ENCODE assay signal across 11 mouse cellular contexts in the genomic region with DNA sequence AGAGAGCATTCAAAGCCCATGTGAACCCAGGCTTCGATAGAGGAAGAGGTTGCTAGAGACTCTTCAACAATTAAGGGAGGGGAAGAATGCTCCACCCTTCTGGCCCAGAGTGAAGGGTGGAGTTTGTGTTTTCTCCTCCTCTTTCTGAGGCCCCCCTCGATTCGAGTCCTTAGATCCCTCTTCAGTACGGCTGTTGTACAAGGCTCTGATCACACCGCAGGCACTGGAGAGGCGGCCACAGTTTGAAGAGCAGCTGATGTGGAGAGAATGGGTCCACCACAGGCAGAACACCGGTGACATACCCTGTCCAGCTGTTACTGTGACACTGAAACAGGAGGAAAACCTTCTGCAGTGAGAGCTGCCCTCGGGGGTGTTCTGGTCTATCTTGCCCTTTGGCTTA.
"Had no signal": no experiment of that assay in that cellular context is flagged by ENCODE, and none has a peak within 500 bp of the region (broad histone marks: within the 10 kb centered on the region; RNA-seq: fewer than 3 reads in every experiment).

No protein-coding gene starts in this region.

- H3K27ac ChIP-seq: intestine, embryonic 15.5 days; liver, embryonic 13.5 days; midbrain, embryonic 13.5 days; stomach, embryonic 15.5 days had no signal

- DNase-seq: kidney, adult 18-20 months; kidney, postnatal 10 days; kidney, postnatal 4 days; liver; liver, embryonic 13.5 days; liver, postnatal 0 days; right cerebral cortex, postnatal 14 days had no signal

- H3K4me2 ChIP-seq: intestine, embryonic 15.5 days; liver, embryonic 13.5 days; midbrain, embryonic 13.5 days; stomach, embryonic 15.5 days had no signal

- H3K9ac ChIP-seq: intestine, embryonic 15.5 days; liver, embryonic 13.5 days; liver, postnatal 0 days; midbrain, embryonic 13.5 days; stomach, embryonic 15.5 days had no signal

- ATAC-seq: intestine, embryonic 15.5 days; liver, postnatal 0 days; midbrain, embryonic 13.5 days had no signal

- H3K27me3 ChIP-seq: intestine, embryonic 15.5 days; liver, embryonic 13.5 days; midbrain, embryonic 13.5 days; stomach, embryonic 15.5 days had no signal

- H3K36me3 ChIP-seq: intestine, embryonic 15.5 days; liver, embryonic 13.5 days; stomach, embryonic 15.5 days had no signal

- H3K4me3 ChIP-seq: intestine, embryonic 15.5 days; layer of hippocampus, adult 2 months; liver, embryonic 13.5 days; midbrain, embryonic 13.5 days; stomach, embryonic 15.5 days had no signal

- H3K4me1 ChIP-seq: intestine, embryonic 15.5 days; liver, embryonic 13.5 days; midbrain, embryonic 13.5 days; stomach, embryonic 15.5 days had no signal

- H3K9me3 ChIP-seq: intestine, embryonic 15.5 days; liver, embryonic 13.5 days; midbrain, embryonic 13.5 days; stomach, embryonic 15.5 days had no signal
